ENCODE assay signal across 20 mouse cellular contexts in the genomic region with DNA sequence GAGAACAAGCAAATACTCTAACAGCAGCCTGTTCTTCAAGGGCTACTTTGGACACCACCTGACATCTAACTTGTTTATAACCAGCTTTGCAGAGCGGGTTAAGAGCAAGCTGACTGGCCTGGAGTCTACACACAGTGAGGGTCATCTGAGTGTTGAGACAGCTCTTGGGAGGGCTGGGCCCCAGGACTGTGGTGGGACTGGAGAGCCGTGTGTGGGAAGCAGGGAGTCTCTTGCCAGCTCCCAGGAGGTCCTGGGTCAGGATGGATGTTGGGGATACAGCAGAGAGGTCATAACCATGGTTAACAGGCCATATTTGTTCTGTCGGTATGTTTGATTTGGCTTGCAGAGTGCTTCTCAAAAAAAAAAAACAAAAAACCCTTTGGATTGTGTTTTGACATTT.
DNase-seq lines count a peak whose midpoint lies in the region; ATAC-seq and TF ChIP-seq lines count a peak whose summit lies in the region.
"Had no signal": no experiment of that assay in that cellular context is flagged by ENCODE, and none has a peak within 500 bp of the region (broad histone marks: within the 10 kb centered on the region; RNA-seq: fewer than 3 reads in every experiment).

No protein-coding gene starts in this region.

- H3K36me3 ChIP-seq in kidney, embryonic 15.5 days = no peaks in the 10 kb centered on the region
- H3K36me3 ChIP-seq in kidney, postnatal 0 days (ENCODE audit: insufficient read depth, low read length) = no peaks in the 10 kb centered on the region
- no peaks in the 10 kb centered on the region for H3K36me3 ChIP-seq in hindbrain, embryonic 13.5 days
- H3K36me3 ChIP-seq in forebrain, embryonic 16.5 days (ENCODE audit: control insufficient read depth, insufficient read depth) = no peaks in the 10 kb centered on the region
- H3K36me3 ChIP-seq: embryonic facial prominence, embryonic 15.5 days; forebrain, embryonic 12.5 days had no signal

- WGBS in kidney, embryonic 15.5 days = 44% methylated on average over 3 of the region's 3 CpGs
- WGBS in kidney, postnatal 0 days = 60% methylated on average over 3 of the region's 3 CpGs
- 80% methylated on average over 3 of the region's 3 CpGs for WGBS in hindbrain, embryonic 13.5 days
- 82% methylated on average over 3 of the region's 3 CpGs for WGBS in forebrain, embryonic 16.5 days

- no peak overlapping the region for H3K4me3 ChIP-seq in kidney, embryonic 15.5 days (replicated peaks)
- no peak overlapping the region for H3K4me3 ChIP-seq in kidney, postnatal 0 days (replicated peaks; ENCODE audit: low read depth, low read length)
- H3K4me3 ChIP-seq in hindbrain, embryonic 13.5 days = no peak overlapping the region
- no peak overlapping the region for H3K4me3 ChIP-seq in forebrain, embryonic 16.5 days (replicated peaks; ENCODE audit: low read length)
- H3K4me3 ChIP-seq: embryonic facial prominence, embryonic 15.5 days; erythroblast, embryonic 14.5 days; forebrain, embryonic 12.5 days had no signal

- no peak for TF ChIP-seq CTCF in kidney, postnatal 0 days (IDR thresholded peaks at IDR 0.05; ENCODE audit: low read depth)

- peaks cover 10% of the 10 kb centered on the region for H3K27me3 ChIP-seq in kidney, embryonic 15.5 days
- H3K27me3 ChIP-seq in kidney, postnatal 0 days (ENCODE audit: insufficient read depth, low read length) = no peaks in the 10 kb centered on the region
- 0 out of 2 replicates have a peak, but pooled peaks cover 18% of the 10 kb centered on the region for H3K27me3 ChIP-seq in hindbrain, embryonic 13.5 days
- no peaks in the 10 kb centered on the region for H3K27me3 ChIP-seq in forebrain, embryonic 16.5 days (replicated peaks; ENCODE audit: control insufficient read depth, insufficient read depth, low read length)
- H3K27me3 ChIP-seq: forebrain, embryonic 12.5 days had no signal

- H3K4me2 ChIP-seq in kidney, embryonic 15.5 days = no peak overlapping the region
- H3K4me2 ChIP-seq in kidney, postnatal 0 days (ENCODE audit: low read length) = no peak overlapping the region
- no peak overlapping the region for H3K4me2 ChIP-seq in hindbrain, embryonic 13.5 days
- no peak overlapping the region for H3K4me2 ChIP-seq in forebrain, embryonic 16.5 days (ENCODE audit: low read length)
- H3K4me2 ChIP-seq: embryonic facial prominence, embryonic 15.5 days; forebrain, embryonic 12.5 days; hindbrain, embryonic 14.5 days had no signal

- peaks cover 18% of the 10 kb centered on the region for H3K4me1 ChIP-seq in kidney, embryonic 15.5 days
- H3K4me1 ChIP-seq in kidney, postnatal 0 days (replicated peaks; ENCODE audit: insufficient read depth, low read length) = no peaks in the 10 kb centered on the region
- 0 out of 2 replicates have a peak, but pooled peaks cover 3% of the 10 kb centered on the region for H3K4me1 ChIP-seq in hindbrain, embryonic 13.5 days (replicated peaks)
- peaks cover 1% of the 10 kb centered on the region for H3K4me1 ChIP-seq in forebrain, embryonic 16.5 days (replicated peaks; ENCODE audit: control insufficient read depth, insufficient read depth, low read length)
- H3K4me1 ChIP-seq: forebrain, embryonic 12.5 days had no signal

- no peak overlapping the region for H3K9ac ChIP-seq in kidney, embryonic 15.5 days
- no peak overlapping the region for H3K9ac ChIP-seq in kidney, postnatal 0 days (ENCODE audit: low read depth, low read length)
- H3K9ac ChIP-seq in hindbrain, embryonic 13.5 days = no peak overlapping the region
- H3K9ac ChIP-seq in forebrain, embryonic 16.5 days (replicated peaks; ENCODE audit: low read depth, low read length) = no peak overlapping the region
- H3K9ac ChIP-seq: embryonic facial prominence, embryonic 15.5 days; forebrain, embryonic 12.5 days; forebrain, postnatal 0 days; hindbrain, embryonic 14.5 days had no signal

- peak; percentile 35 for DNase-seq in heart, adult 8-10 months (ENCODE audit: low spot score)
- DNase-seq in heart, postnatal 4 days = no peak
- peak; percentile 29 for DNase-seq in kidney, adult 9 months
- peak; percentile 54 for DNase-seq in kidney, postnatal 0 days (ENCODE audit: low spot score)
- DNase-seq in kidney, postnatal 36 days = peak; percentile 20 to 46
- DNase-seq: adrenal gland, postnatal 10 days; cerebellum, adult 11 months; cerebellum, adult 8-10 months; cerebellum, postnatal 14 days; embryo, embryonic 11 days; forebrain, postnatal 0 days; gastrocnemius, postnatal 14 days; heart, postnatal 10 days had no signal

- no peaks in the 10 kb centered on the region for H3K9me3 ChIP-seq in kidney, embryonic 15.5 days (replicated peaks)
- H3K9me3 ChIP-seq in kidney, postnatal 0 days (replicated peaks; ENCODE audit: low read length) = no peaks in the 10 kb centered on the region
- no peaks in the 10 kb centered on the region for H3K9me3 ChIP-seq in hindbrain, embryonic 13.5 days
- H3K9me3 ChIP-seq in forebrain, embryonic 16.5 days (ENCODE audit: control insufficient read depth, low read length) = no peaks in the 10 kb centered on the region
- H3K9me3 ChIP-seq: embryonic facial prominence, embryonic 15.5 days; forebrain, embryonic 12.5 days had no signal

- ATAC-seq in kidney, embryonic 15.5 days (replicated peaks; ENCODE audit: low FRiP score) = no peak
- ATAC-seq in kidney, postnatal 0 days (replicated peaks; ENCODE audit: low FRiP score, low read depth) = no peak
- no peak for ATAC-seq in hindbrain, embryonic 13.5 days (ENCODE audit: low FRiP score)
- no peak for ATAC-seq in forebrain, embryonic 16.5 days
- ATAC-seq: forebrain, postnatal 0 days had no signal

- H3K27ac ChIP-seq in kidney, embryonic 15.5 days = no peak overlapping the region
- no peak overlapping the region for H3K27ac ChIP-seq in kidney, postnatal 0 days
- no peak overlapping the region for H3K27ac ChIP-seq in hindbrain, embryonic 13.5 days
- no peak overlapping the region for H3K27ac ChIP-seq in forebrain, embryonic 16.5 days (ENCODE audit: low read length)
- H3K27ac ChIP-seq: embryonic facial prominence, embryonic 15.5 days; forebrain, embryonic 12.5 days; hindbrain, embryonic 14.5 days had no signal
